Mouse (Mus musculus) C2C12 (cell line): ENCODE measurements around the gene Rbfox3. TPM values are rescaled to one million over a fixed set of nuclear protein-coding genes. Genes with fewer than 3 reads are reported as not detected.

Experiments
- H3K27me3 ChIP-seq: one replicate; pipeline ENCODE4 v1.6.1; 2011; ENCODE audit not compliant: control insufficient read depth, insufficient read depth, insufficient read length
- H3K36me3 ChIP-seq: one replicate; pipeline ENCODE4 v1.6.1; 2011; ENCODE audit not compliant: control insufficient read depth, insufficient read depth
- H3K4me3 ChIP-seq: one replicate; pipeline ENCODE4 v1.5.1; 2011; ENCODE audit warnings: mild to moderate bottlenecking, control low read depth; ENCODE audit not compliant: poor library complexity, insufficient read depth, severe bottlenecking
- H3K79me2 ChIP-seq: one replicate; pipeline ENCODE4 v1.6.1; 2011; ENCODE audit not compliant: control insufficient read depth, insufficient read depth
- H3K79me3 ChIP-seq: one replicate; pipeline ENCODE4 v1.6.1; 2011; ENCODE audit warnings: low read depth, control low read depth
- H3ac ChIP-seq: one replicate; pipeline ENCODE3; 2011; ENCODE audit warnings: low read depth; ENCODE audit not compliant: control insufficient read depth, insufficient read length
- CEBPB ChIP-seq: IDR thresholded peaks from one replicate; pipeline ENCODE4 v1.6.1; 2011; ENCODE audit warnings: low read depth, mild to moderate bottlenecking, control low read depth, moderate library complexity
- CTCF ChIP-seq: IDR thresholded peaks from one replicate; pipeline ENCODE4 v1.5.1; 2011; ENCODE audit not compliant: control insufficient read depth, insufficient read depth, insufficient read length
- FOSL1 ChIP-seq: IDR thresholded peaks from one replicate; pipeline ENCODE4 v1.8.0; 2011; ENCODE audit warnings: mild to moderate bottlenecking, low read length; ENCODE audit not compliant: poor library complexity, insufficient read depth, severe bottlenecking
- MAX ChIP-seq: IDR thresholded peaks from one replicate; pipeline ENCODE4 v1.6.1; 2011; ENCODE audit warnings: mild to moderate bottlenecking, control low read depth
- MYOD1 ChIP-seq: IDR thresholded peaks from one replicate; pipeline ENCODE4 v1.6.1; 2011; ENCODE audit warnings: low read depth; ENCODE audit not compliant: control insufficient read depth, insufficient read length
- MYOG ChIP-seq: IDR thresholded peaks from one replicate; pipeline ENCODE4 v1.6.1; 2011; ENCODE audit not compliant: control insufficient read depth, insufficient read length; ENCODE audit errors: extremely low read depth
- USF1 ChIP-seq: IDR thresholded peaks from one replicate; pipeline ENCODE4 v1.6.1; 2011; ENCODE audit warnings: low read depth, mild to moderate bottlenecking, control low read depth, moderate library complexity
- polyA plus RNA-seq: library from polyadenylated mRNA; unstranded; fragments of >200 nt; fragmentation: generic; extraction: Trizol; gene quantifications from one replicate; pipeline ENCODE4 v1.2.1, GENCODE M21; 2012; ENCODE audit warnings: missing spikeins

Gene Rbfox3
- polyA plus RNA-seq, 1 experiment, result not detected

DNA sequence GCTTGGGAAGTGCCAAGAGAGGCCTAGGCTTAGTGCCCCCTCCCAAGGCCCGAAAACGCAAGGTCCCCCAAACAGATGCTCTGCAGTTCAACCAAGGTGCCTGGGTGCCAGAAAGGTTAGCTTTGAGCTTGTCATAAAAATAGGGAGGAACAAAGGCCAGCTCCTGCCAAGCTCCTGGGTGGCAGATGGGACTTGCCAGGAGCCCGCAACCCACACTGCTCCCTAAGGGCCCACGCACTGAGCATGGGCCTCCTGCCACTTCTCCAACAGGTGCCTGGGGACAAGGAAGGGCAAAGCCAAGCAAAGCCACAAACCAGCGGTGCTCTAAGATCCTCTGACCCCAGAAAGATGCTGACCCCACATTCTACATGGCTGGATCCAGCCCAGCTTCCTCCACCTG, 70.4 kb downstream of the Rbfox3 start:
- peaks cover 90% of the 10 kb centered on the region for H3K27me3 ChIP-seq
- no peaks in the 10 kb centered on the region for H3K36me3 ChIP-seq

DNA sequence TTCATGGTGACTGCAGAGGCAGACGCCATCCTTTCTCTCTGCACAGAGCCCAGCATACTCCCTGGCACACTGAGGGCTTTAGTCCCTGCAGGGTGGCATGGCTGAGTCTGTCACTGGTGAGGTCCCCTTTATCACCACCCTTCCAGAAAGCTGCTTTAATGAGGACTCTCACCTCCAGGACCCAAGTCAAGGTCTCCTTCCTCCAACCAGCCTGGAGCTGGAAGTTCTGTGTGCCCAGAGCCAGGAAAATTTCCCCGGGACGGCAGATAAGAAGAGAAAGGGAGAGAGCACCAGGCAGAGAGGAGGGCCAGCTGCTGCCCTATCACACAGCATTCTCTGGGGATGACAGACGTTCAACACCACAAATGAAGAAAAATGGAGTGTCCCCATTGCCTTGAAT, 73.2 kb downstream of the Rbfox3 start:
- no peak overlapping the region for H3ac ChIP-seq

More for the DNA sequence above, 70.4 kb downstream of the Rbfox3 start:
- Histone ChIP-seq H3K79me3 (no peaks in the 10 kb centered on the region), H3K4me3 (no peak overlapping the region), H3K79me2 (no peaks in the 10 kb centered on the region), H3ac (no peak overlapping the region)
- TF ChIP-seq CTCF (no peak), MAX (no peak), MYOG (no peak), MYOD1 (no peak), FOSL1 (no peak)

DNA sequence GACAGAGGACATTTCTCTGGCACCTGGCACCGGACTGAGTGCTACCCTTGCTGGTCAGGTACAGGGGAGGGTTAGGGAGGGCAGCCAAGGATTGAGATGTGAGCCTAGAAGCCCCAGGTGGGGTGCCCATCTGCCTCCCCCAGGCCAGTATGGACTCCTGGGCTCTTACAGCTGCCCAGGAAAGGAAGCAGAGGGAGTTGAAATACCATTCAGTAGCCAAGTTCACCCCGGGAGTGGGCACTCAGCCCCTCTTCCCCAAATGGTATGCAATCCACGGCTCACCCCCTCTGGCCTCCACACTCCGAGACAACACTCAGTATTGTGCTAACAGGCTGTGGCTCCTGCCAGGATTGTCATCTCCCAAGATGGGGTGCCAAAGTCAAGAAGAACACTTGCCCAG, 74.5 kb downstream of the Rbfox3 start:
- Histone ChIP-seq H3K36me3 (no peaks in the 10 kb centered on the region), H3K4me3 (no peak overlapping the region), H3K27me3 (peaks cover 51% of the 10 kb centered on the region), H3K79me3 (no peaks in the 10 kb centered on the region), H3K79me2 (no peaks in the 10 kb centered on the region), H3ac (no peak overlapping the region)
- TF ChIP-seq MAX (no peak), USF1 (no peak), MYOG (no peak), CTCF (no peak), MYOD1 (no peak), CEBPB (no peak), FOSL1 (no peak)

More for the DNA sequence above, 73.2 kb downstream of the Rbfox3 start:
- Histone ChIP-seq H3K4me3 (no peak overlapping the region), H3K36me3 (no peaks in the 10 kb centered on the region), H3K79me3 (no peaks in the 10 kb centered on the region), H3K79me2 (no peaks in the 10 kb centered on the region), H3K27me3 (peaks cover 63% of the 10 kb centered on the region)
- no peak for TF ChIP-seq MAX
- no peak for TF ChIP-seq CTCF

DNA sequence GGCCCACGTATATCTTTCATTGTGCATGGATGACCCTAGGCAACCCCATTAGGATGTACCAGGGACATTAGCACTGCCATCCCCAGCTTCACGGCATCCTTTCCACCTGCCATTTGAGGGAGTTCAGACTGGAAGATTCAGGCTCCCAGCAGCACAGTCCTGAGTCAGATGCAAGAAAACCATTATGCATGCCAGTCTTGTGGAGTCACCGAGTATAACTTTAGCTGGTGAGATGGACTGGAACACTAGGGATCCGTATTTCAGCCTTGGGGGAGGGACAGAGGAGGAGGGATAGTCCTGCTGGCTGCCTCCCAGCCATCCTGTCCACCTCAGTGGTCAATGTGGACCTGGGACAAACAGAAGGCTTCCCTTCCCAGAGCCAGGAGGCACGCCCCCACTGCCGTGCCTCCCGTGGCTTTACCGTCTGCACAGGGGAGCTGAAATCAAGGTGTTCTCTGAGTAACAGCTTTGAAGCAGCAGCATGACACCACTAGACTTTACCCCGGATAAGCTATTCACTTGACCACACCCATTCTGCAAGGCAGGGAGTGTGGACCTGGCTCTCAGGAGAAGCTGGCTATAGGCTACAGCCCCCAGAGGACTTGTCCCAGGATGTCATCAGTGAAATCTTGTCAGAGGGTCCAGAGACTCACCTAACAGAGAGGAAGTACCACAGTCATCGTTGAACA, 78.5 kb downstream of the Rbfox3 start:
- Histone ChIP-seq H3K4me3 (no peak overlapping the region), H3K79me2 (no peaks in the 10 kb centered on the region), H3K27me3 (peaks cover 26% of the 10 kb centered on the region), H3K79me3 (no peaks in the 10 kb centered on the region), H3K36me3 (no peaks in the 10 kb centered on the region), H3ac (no peak overlapping the region)
- TF ChIP-seq MYOD1 (no peak), USF1 (no peak)

DNA sequence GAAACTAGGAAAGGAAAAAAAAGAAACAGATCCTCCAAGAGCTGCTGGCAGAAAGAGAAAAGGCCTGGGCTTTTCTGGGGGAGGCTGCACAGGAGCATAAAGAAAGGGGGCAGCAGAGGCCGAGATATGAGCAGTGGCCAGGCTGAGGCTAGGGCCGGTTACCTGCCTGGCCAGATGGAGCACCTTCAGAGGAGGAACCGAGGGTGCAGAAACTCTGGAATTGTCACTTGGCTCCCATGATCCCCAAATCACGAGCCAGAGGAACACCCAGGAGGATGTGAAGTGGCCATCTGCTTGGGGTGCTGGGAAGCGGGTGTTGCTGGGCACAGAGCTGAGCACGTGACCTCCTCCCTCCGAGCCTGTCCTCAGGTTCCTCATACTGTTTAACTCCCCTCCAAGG, 79.7 kb downstream of the Rbfox3 start:
- no peaks in the 10 kb centered on the region for H3K36me3 ChIP-seq
- H3K4me3 ChIP-seq, result no peak overlapping the region
- H3ac ChIP-seq, result no peak overlapping the region
- H3K79me3 ChIP-seq, result no peaks in the 10 kb centered on the region
- H3K27me3 ChIP-seq, result peaks cover 28% of the 10 kb centered on the region
- H3K79me2 ChIP-seq, result no peaks in the 10 kb centered on the region
- TF ChIP-seq MYOG (no peak), FOSL1 (no peak), CTCF (no peak), USF1 (no peak), MAX (no peak), CEBPB (no peak), MYOD1 (no peak)

DNA sequence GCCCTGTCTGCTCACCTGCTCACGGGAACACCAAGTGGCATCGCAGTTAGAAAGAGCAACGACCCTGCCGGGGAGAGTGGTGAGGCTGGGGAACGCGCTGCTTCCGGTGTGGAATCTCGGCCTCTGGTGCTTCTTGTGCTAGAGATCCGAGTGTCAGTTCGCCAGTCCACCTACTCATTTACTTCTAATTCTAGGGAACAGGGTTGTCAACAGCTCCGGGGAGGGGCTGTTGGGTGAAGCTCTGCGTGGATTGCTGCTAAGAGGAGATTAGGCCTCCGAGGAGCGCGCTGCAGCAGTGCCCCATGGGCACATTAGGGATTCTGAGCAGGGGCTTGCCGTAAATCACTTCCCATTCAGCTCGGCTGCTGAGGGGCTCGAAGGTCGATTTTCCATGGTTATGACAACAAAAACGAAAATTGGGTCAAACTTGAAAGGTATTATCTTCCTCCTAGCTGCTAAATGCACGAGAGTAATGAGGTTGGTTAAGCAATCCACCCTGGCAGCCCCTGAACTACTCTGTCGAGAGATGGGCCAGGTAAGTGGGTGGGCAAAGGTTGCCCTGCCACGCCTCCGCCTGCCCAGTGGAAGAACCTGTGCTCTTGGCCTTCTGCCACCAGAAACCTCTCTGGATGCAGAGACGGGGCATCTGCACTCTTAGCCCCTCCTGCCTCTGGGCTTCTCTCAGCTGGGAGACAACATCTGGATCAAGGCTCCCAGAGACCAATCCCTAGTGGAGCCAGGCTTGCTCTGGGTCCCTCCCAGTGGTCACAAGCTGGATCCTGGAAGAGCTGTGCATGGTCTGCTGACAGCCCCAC, 85.9 kb downstream of the Rbfox3 start:
- peaks cover 48% of the 10 kb centered on the region for H3K27me3 ChIP-seq
- no peak overlapping the region for H3K4me3 ChIP-seq
- H3K36me3 ChIP-seq, result no peaks in the 10 kb centered on the region
- TF ChIP-seq USF1, result no peak
- no peak for TF ChIP-seq CTCF
- no peak for TF ChIP-seq FOSL1
- TF ChIP-seq MYOG, result no peak
- no peak for TF ChIP-seq MAX
- TF ChIP-seq MYOD1, result no peak
- TF ChIP-seq CEBPB, result no peak
- no peaks in the 10 kb centered on the region for H3K79me3 ChIP-seq
- H3K79me2 ChIP-seq, result no peaks in the 10 kb centered on the region
- H3ac ChIP-seq, result no peak overlapping the region
